Mouse (Mus musculus) spleen, adult 12 weeks (tissue): ENCODE results near the gene Coro1c.

ENCODE experiments used
- DNase-seq: peaks from one replicate; pipeline ENCODE4 v3.0.0; 2022; ENCODE audit warnings: low spot score

Gene Coro1c

DNA sequence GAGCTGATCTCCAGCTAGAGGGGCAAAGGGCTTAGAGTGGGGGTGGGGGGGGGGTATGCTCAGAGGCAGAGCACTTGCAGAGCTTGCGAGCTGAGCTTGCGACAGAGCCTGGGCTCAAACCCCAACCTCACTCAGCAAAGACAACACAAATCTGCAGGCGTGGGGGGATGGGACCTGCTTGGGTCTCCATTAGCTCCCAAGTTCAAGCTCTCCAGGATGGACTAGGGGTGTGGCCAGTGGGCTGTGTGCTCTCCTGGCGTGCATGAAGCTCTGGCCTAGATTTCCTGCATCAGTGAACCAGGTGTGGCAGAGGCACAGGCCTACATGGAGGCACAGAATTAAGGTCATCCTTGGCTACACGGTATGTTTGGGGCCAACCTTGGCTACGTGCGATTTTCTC lies 80.1 kb downstream of the Coro1c start:
- DNase-seq = no peak

DNA sequence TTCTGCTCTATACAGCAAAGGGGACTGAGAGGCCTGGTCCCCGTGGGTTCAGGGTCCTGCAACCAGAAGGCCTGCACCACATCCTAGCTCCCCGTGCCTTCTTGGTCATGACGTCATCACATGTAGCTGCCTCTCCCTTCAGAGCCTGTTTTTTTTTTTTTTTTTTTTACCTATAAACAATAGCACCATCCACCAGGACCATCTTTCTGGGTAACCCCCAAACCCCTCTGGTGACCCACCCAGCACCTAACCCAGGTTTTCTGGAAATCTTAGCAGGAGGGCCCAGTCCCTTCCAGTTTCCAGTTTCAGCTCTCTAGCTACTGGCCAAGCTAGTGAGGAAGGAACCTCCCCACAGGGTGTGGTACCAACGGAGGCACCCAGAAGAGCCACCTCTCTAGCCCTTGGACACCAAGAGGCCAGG lies 80.6 kb downstream of the Coro1c start:
- DNase-seq = no peak

DNA sequence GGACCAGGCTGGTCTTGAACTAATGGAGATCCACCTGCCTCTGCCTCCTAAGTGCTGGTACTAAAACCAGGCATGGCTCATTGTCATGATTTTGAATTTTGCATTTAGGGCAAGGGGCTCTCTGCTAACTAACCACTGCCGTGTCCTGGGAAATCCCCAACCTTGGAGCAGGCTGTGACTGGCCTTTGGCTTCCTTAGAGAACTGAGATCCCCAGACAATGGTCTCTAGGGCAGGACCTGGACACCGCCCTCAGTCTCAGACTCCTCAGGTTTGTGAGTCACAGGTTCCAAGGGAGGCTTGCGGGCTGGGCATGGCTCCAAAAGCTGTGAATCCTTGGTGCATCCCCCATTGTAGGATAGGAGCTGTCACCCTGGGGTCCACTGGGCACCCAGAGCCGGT lies 81.9 kb downstream of the Coro1c start:
- DNase-seq = no peak

DNA sequence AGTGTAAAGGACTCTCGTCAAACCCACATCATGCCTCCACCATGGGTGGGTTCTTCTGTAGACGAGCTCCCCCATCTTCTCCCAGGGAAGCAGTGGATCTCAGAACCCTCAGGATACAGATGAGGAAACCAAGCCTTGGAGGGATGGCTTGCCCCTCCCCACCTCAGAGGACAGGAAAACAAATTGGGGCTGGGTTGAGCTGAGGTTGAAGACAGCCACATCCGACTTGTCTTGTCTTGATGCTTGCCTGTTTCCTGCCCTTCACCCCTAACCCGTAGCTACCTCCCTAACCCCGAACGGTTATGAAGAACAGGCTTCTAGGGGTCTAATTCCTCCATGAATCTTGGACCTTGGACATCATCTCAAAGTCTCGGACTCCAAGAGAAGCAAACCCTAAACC lies 83.0 kb downstream of the Coro1c start:
- DNase-seq = no peak

DNA sequence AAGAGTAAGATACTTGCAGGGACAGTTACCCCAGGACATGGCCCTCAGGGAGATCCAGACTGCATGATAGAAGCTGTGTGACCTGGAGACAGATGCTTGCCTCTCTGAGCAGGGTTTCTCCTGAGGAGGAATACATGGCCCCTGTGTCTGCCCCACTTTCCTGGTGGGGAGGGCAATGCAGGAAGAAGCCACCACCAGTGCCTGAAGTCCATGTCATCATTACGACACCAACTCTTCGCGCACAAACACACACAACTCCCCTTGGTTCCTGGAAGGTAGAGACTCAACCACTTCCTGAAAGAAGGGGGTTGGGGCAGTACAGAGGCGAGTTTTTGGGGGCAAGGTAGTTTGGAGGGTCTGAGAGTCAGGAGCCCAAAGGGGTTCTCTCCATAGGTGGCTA lies 84.3 kb downstream of the Coro1c start:
- no peak for DNase-seq

DNA sequence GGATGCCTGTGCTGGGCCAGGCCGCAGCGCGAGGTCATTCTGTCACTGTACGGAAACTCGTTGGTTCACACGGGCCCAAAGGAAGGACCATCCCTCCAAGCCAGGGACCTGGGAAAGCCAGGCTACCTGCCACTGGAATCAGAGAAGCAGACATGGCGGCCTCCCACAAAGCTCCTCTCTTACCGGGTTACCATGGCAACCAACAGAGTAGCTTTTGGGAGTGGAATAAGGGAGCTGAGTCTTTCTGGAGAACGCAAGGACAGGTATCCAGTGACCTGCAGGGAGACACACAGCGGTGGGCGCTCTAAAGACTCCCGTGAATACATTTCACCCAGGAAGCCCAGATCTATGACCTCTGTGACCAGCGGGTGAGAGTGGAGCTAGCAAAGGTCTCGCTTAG lies 90.0 kb downstream of the Coro1c start:
- DNase-seq = no peak

DNA sequence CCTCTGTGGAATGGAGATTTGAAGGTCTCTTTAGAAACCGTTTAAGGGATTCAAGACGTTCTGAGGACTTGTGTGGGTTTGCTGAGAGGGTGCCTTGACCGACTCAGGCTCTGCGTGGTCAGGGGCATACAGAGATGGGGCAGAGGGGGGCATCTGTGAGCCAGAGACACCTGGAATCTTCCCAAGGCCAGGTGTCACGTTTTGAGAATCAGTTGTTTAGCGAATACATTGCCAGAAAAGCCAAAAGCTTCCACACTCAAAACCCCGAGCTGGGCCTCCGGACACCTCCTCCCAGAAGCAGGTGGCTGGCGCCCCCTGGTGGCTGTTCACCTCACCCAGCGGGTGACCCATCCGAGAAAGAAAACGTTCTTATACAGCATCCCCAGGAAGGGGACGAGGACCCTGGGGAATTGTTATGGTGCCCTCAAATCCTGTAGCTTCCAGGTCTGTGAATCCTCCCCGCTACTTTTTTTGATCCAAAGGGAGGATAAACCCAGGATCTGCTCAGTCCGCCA lies 92.9 kb downstream of the Coro1c start:
- DNase-seq = peak; percentile 67

DNA sequence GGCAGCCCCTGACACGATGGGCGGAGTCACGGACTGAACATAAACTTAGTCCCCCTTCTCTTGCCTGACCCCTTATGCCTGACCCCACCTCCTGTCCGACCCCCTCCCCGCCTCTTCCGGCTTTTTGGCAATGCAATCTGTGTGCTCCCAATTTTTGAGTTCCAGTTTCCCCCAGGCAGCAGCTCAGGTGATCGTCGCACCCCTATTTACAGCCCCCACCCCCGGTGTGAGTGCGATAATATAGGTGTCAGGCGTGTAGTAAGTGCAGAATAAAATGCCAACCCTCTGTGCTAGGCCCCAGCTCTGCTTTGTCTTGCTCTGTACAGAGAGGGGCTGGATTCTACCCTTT lies 93.5 kb downstream of the Coro1c start:
- DNase-seq = no peak

DNA sequence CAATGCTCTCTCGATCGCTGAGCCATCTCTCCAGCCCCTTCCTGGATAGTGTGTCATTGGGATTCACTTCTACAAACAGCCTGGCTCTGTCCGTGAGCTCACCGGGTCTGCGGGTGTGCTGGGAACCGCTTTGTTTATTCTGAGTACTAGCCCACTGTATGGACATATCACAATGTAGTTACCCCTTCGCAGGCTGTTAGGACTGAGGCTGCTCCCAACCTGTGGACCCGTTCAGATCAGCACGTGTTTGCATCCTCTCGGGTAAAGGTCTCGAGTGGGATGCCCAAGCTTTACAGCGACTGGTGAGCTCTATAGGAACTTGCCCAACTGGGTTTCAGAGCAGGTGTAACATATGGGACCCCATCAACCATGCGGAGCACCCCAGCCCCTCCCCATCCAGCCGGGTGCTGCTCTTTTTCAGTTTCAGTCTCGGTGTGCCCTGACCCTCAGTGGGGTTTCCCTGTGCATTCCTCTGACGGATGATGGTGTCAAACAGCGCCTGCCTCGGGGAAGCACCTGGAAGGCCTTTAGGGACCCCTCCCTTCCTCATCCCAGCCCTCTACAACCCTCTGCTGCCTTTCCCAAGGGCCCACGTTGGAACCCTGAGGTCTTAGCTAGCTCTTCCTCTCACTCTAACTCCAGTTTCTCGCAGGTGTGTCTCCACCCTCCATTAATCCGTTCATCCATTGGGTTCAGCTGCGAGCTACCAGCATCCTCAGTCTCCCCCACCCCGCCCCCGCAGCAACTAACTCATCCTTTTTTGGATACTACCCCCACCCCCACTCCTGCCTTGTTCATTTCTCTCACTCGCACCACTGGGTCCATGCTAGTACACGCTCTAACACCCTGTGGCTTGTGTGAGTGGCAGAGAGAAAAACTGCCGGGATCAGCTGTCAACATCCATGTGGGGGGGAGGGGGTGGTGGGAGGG lies 94.2 kb downstream of the Coro1c start:
- no peak for DNase-seq

DNA sequence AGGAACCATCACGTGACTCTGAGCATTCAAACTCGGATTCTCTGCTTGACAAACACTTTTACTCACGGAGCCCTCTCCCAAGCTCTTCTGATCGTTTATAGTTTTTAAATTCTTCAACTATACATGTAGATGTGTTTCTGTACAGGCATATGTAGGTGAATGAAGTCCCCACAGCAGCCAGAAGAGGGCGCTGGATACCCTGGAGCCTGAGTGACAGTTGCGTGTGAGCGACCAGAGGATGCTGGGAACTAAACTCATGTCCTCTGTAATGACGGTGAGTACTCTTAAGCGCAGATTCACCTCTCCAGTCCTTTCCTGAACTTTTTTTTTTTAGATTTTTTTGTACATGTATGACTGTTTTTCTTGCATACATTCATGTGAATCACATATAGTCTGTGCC lies 95.0 kb downstream of the Coro1c start:
- peak; percentile 31 for DNase-seq

DNA sequence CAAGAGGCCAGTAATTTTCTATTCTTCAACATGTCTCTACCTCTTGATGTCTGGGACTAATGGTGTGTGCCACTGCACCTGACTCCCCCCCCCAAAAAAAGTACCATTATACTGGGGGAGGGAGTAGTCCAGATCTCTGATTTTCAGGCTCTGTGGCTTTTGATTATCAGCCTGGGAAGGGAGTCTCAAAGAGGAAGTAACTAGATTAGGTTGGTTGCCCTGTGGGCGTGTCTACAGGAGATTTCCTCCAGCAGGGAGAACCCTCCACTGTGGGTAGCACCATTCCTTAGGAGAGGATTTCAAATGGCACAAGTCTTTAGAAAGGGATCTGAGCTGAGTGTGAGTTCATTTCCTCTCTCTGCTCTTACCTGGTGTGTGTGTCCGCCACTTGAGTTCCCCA lies 95.9 kb downstream of the Coro1c start:
- DNase-seq = no peak

DNA sequence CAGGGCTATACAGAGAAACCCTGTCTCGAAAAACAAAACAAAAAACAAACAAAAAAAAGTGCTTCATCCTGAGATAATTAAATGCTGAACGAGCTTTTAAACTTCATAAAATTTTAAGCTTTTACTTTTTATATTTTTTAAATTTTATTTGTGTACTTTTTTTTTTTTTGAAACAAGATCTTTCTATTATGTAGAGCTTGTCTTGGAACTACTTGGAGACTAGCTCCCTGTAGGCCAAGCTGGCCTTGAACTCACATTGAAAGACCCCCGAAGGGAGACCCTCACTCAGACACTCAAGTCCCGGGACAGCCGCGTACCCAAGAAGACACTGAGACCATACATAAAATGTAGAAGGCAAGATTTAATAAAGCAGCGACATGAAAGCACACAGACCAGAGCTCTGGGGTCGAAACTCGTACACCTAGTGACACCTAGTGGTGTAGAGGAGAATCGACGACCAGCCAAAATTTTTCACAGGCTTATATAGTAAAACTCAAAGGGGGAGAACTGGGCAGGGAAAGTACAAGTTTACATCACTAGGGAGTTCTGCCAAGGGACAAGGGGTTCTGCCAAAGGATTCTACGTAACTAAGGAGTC lies 96.6 kb downstream of the Coro1c start:
- DNase-seq = peak; percentile 44

DNA sequence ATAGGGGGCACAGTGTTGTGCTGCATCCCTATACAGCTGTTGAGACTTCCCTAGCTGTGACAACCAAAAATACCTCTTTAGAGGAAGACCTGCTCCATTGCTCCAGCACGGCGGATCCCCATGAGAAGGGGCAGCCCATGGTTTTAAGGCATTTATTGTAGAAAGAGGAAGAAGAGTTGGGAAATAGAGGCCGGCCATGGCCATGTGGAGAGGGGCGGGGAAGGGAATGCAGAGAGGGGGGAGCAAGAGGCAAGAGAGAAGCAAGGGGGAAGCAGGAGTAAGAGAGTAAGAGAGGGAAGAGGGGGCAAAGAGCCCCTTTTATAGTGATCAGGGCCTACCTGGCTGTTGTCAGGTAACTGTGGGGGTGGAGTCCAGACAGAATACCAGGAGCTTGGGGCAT lies 98.4 kb downstream of the Coro1c start:
- DNase-seq = no peak

DNA sequence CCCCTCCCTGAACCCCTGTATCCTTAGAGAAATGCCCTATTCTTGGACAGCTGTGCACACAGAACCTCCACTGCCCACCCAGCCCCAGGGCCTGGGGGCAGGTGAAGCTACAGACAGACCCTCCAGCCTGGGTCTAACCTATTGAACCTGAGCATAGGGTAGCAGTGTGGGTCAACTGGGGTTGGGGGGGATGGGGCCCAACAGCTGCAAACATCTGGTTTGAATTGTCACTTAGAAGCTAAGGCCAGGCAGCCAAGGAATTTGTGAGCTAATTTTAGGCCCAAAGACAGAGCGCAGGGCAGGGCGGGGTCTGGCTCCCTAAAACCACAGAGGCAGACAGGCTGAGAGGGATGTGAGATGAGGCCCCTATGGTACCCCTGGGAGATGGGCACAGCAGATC lies 100.4 kb downstream of the Coro1c start:
- DNase-seq = no peak

DNA sequence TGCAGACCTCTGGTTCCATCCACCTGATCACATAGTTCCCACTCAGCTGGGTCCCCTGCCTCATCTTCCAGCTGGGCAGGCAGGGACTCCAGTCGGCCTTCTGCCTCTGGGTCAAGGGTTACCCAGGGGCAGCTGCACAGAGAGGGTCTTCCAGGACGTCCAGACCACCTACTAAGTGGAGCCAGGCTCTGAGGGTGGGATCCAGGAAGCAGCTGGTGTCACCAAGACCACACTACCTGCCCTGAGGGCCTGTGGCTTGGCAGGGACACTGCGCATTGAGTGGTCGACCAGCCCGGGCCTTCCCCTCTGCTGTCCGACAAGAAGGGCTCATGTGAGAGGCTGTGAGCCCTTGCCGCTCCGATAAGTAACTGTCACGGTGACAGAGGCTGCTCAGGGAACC lies 100.8 kb downstream of the Coro1c start:
- DNase-seq = no peak

DNA sequence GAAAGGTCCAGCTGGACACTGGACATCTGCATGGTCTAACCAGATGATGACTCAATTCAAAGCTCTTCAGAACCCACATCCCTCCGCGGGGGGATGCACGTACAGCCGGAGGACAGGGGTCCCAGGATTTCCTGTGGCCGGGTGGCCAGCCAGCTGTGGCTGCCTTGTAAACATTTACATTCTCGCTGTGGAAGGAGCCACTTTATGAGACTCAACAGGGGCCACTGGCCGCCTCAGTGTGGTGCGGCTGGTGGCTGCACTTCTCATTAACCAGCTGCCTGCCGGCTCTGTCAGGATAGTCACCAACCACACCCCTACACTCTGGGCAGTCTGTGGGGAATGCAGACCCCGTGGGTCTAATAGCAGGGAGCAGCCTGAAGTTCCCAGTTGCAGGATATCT lies 102.1 kb downstream of the Coro1c start:
- no peak for DNase-seq

DNA sequence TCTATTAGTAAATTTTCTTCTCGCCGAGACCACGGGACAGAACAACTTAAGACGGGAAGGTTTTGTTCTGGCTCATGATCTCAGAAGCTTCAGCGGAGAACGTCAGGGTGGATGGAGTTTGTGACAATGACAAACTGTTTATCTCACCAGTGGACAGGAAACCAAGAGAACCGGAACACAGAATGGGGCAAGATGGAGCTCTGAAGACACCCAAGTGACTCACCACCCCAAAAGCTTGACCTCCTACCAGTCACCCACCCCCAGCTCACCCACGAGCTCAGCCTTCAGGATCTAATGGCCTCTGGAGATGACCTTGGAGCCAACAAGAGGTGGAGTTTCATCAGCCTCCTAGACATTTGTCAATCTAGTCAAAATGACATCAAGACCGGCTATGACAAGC lies 103.3 kb downstream of the Coro1c start:
- no peak for DNase-seq

DNA sequence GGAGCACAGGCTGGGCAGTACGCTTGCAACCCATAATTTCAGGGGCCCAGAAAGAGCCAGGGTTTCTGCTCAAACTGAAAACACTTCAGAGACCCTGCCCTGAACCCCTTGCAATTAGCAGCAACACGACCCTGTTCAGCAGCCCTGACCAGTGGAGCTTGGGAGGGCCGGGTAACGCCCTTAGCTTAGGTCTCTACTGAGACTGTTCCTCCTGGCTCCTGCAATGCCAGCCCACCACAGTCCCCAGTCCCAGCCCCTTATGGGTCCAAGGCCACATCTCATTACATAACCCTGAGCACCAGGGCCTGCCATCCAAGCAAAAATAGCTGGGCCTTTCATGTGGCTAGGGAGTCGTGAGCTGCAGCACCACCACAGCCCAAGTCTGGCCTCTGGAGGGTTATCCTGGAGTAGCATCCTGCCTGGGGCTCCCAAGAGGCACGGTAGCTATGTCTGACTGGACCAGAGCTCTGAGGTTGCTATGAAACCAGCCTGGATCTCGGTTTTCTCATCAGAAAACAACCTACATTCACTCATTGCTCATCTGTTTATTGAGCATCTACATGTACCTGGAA lies 104.1 kb downstream of the Coro1c start:
- no peak for DNase-seq

DNA sequence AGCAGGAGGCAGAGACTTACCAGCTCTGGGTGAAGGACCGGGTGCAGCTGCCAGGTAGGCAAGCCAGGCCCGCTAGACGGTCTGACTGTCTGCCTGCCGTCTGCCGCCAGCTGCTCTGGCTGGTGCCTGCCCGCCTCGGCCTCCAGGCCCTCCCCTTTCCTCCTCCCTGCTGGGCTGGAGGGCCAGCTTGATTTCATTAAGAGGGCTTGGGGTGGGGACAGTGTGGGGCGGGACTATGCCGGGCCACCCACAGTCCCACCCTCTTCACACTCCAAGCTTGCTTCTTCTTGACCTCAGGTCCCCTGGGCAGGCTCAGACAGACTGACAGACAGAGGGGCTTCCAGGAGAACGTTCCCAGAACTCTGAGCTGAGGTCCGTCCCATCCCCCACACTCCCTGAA lies 108.3 kb downstream of the Coro1c start, which contains the start of gene Tmem119:
Gene Tmem119, minus strand, starts transcription at position 237 of the 400 bp plus-strand sequence.
- no peak for DNase-seq

DNA sequence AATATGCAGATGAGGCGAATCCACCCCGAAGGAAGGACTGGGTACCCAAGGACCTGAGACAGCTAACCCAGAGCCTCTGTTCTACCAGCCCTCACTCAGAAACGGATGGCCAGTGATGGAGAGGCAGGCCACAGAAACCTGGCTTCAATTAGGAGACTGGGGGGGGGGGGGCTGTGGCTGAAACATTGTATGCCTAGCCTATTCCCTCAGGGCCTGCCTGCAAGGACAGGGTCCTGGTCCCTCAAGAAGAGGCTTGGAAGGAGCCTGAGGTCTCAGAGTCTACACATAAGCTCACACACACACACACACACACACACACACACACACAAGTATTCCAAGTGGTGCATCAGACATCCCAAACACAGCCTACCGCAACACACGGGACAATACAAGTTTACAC lies 108.9 kb downstream of the Coro1c start:
- no peak for DNase-seq

DNA sequence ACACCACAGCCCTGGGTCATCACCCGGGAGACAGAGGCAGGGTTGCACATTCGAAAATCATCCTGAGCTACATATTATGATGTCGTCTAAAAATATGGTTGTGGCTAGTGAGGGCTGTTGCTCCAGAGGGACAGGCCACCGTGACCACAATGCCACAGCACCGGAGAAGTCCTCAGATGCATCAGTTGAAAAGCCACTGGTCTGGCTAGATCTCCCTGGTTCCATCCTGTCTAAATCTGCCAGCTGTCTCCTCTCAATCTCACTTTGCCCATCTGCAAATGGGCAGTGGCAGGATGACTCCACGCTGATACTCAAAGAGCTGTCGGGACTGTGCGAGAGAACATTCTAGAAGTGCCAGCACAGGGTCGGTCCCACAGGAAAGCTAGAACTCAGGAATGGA lies 110.0 kb downstream of the Coro1c start:
- no peak for DNase-seq

DNA sequence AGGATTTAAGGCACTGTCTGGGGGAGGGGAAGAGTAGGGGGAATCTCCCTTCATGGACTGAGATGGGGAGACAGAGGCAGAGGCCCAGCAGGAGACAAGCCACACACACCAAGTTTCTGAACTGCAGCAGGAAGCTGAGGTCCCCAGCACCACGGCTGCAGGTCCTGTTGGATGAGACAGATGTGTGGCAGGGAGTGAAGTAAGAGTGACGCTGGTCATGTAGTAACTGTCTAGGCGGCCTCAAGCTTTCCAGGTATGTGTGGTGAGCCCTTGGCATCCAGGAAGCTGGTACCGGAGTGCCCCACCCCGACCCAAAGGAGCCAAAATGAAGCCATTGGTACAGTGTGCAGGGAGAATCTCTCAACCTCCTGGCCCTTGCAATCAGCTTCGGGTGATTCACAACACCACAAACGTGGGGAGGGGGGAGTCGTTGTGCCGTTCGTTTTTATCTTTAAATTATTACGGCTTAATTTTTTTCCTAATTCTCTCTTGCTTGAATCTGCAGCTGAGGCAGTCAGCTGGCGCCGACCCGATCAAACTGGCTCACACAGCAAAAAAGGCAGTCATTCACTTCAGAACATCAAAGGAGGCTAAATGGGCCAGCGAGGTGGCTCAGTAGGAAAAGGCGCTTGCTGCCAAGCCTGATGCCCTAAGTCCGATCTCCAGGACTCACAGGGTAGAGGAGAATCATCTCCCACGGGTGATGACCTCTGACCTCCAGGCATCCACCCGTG lies 111.2 kb downstream of the Coro1c start:
- DNase-seq = no peak
